Mouse (Mus musculus): ENCODE results near the gene Gm10282.

The Gm10282 gene

GRCm38 (mm10) chr8:72298928-72299327 is 6.1 kb downstream of the Gm10282 start:
- no peak for DNase-seq (ENCODE audit: low read depth, low spot score)

- DNase-seq (ENCODE audit: low read depth, low spot score), result no peak
These were observed 8.5 kb downstream of the Gm10282 start for GRCm38 (mm10) chr8:72296561-72296960.

- peak; percentile 92 for DNase-seq (ENCODE audit: low read depth, low spot score)
These were observed 9.4 kb downstream of the Gm10282 start for GRCm38 (mm10) chr8:72295679-72296078.

GRCm38 (mm10) chr8:72295125-72295524 is 9.9 kb downstream of the Gm10282 start:
- no peak for DNase-seq (ENCODE audit: low read depth, low spot score)

GRCm38 (mm10) chr8:72293309-72293708 is 11.8 kb downstream of the Gm10282 start:
- no peak for DNase-seq (ENCODE audit: low read depth, low spot score)

GRCm38 (mm10) chr8:72291104-72291503 is 14.0 kb downstream of the Gm10282 start:
- DNase-seq (ENCODE audit: low read depth, low spot score), result no peak

- no peak for DNase-seq (ENCODE audit: low read depth, low spot score)
These were observed 16.0 kb downstream of the Gm10282 start for GRCm38 (mm10) chr8:72289051-72289450.

GRCm38 (mm10) chr8:72285285-72285684 is 19.8 kb downstream of the Gm10282 start:
- DNase-seq (ENCODE audit: low read depth, low spot score), result no peak

- DNase-seq (ENCODE audit: low read depth, low spot score), result no peak
These were observed 23.4 kb downstream of the Gm10282 start for GRCm38 (mm10) chr8:72281634-72282033.

GRCm38 (mm10) chr8:72279151-72279550 is 25.9 kb downstream of the Gm10282 start:
- no peak for DNase-seq (ENCODE audit: low read depth, low spot score)

GRCm38 (mm10) chr8:72277244-72277643 is 27.8 kb downstream of the Gm10282 start:
- no peak for DNase-seq (ENCODE audit: low read depth, low spot score)

- DNase-seq (ENCODE audit: low read depth, low spot score), result no peak
These were observed 31.3 kb downstream of the Gm10282 start for GRCm38 (mm10) chr8:72273807-72274206.

- DNase-seq (ENCODE audit: low read depth, low spot score), result no peak
These were observed 31.8 kb downstream of the Gm10282 start for GRCm38 (mm10) chr8:72273111-72273770.

- DNase-seq (ENCODE audit: low read depth, low spot score), result peak; percentile 76
These were observed 32.7 kb downstream of the Gm10282 start for GRCm38 (mm10) chr8:72272361-72272760.

GRCm38 (mm10) chr8:72271691-72272090 is 33.4 kb downstream of the Gm10282 start:
- no peak for DNase-seq (ENCODE audit: low read depth, low spot score)

- no peak for DNase-seq (ENCODE audit: low read depth, low spot score)
These were observed 33.9 kb downstream of the Gm10282 start for GRCm38 (mm10) chr8:72271051-72271660.

GRCm38 (mm10) chr8:72270606-72271005 is 34.5 kb downstream of the Gm10282 start:
- no peak for DNase-seq (ENCODE audit: low read depth, low spot score)

GRCm38 (mm10) chr8:72268356-72268755 is 36.7 kb downstream of the Gm10282 start:
- peak; percentile 31 for DNase-seq (ENCODE audit: low read depth, low spot score)

GRCm38 (mm10) chr8:72267106-72267505 is 38.0 kb downstream of the Gm10282 start:
- DNase-seq (ENCODE audit: low read depth, low spot score), result no peak

GRCm38 (mm10) chr8:72266671-72267070 is 38.4 kb downstream of the Gm10282 start:
- no peak for DNase-seq (ENCODE audit: low read depth, low spot score)

GRCm38 (mm10) chr8:72265342-72265741 is 39.7 kb downstream of the Gm10282 start:
- no peak for DNase-seq (ENCODE audit: low read depth, low spot score)

- DNase-seq (ENCODE audit: low read depth, low spot score), result no peak
These were observed 41.6 kb downstream of the Gm10282 start for GRCm38 (mm10) chr8:72263451-72263850.

GRCm38 (mm10) chr8:72262756-72263155 is 42.3 kb downstream of the Gm10282 start:
- no peak for DNase-seq (ENCODE audit: low read depth, low spot score)

All from brain, adult 2 months (tissue).